Mouse (Mus musculus) liver, embryonic 14.5 days (tissue): ENCODE measurements around the gene Fbxo34. TPM values are rescaled to one million over a fixed set of nuclear protein-coding genes. Genes with fewer than 3 reads are reported as not detected.

Source experiments
- ATAC-seq: fragments of 200-750 bp; cut with Nextera tagmentation; 2 replicates; pipeline ENCODE4 v1.8.0; 2017; ENCODE audit warnings: moderate number of reproducible peaks, mild to moderate bottlenecking, moderate library complexity; ENCODE audit not compliant: insufficient read depth
- DNase-seq, 3 experiments: peaks; one replicate each; pipeline ENCODE4 v3.0.0-alpha.2; 2012 to 2013; ENCODE audit warnings: low read depth in 3 of 3, low spot score in 3 of 3
- H3K27ac ChIP-seq: fragments of 300-500 bp; sonication (generic); 2 replicates; pipeline ENCODE4 v1.5.1; 2014; ENCODE audit warnings: moderate library complexity, mild to moderate bottlenecking, control low read depth, inconsistent platforms
- H3K27me3 ChIP-seq: fragments of 300-500 bp; sonication (generic); 2 replicates; pipeline ENCODE4 v1.6.1; 2014; ENCODE audit warnings: mild to moderate bottlenecking, low read length, moderate library complexity; ENCODE audit not compliant: control insufficient read depth, insufficient read depth
- H3K36me3 ChIP-seq: fragments of 300-500 bp; sonication (generic); replicated peaks from 2 replicates; pipeline ENCODE4 v1.6.1; 2014; ENCODE audit warnings: low read depth; ENCODE audit not compliant: control insufficient read depth, insufficient read depth
- H3K4me1 ChIP-seq, 2 experiments: fragments of 200-500 bp in 1 of 2; fragments of 300-500 bp in 1 of 2; sonication (generic) in 1 of 2; replicated peaks; 2 replicates each; pipeline ENCODE4 v1.6.1; 2012 to 2014; ENCODE audit warnings: antibody characterized with exemption in 1 of 2, inconsistent platforms in 1 of 2, low read length in 1 of 2; ENCODE audit not compliant: control insufficient read depth in 2 of 2, insufficient read depth in 2 of 2
- H3K4me2 ChIP-seq: fragments of 300-500 bp; sonication (generic); 2 replicates; pipeline ENCODE4 v1.6.1; 2014; ENCODE audit warnings: low read depth, mild to moderate bottlenecking, control low read depth, moderate library complexity
- H3K4me3 ChIP-seq, 2 experiments: fragments of 200-500 bp in 1 of 2; fragments of 300-500 bp in 1 of 2; sonication (generic) in 1 of 2; 2 replicates each; pipeline ENCODE4 v1.5.1; 2012 to 2014; ENCODE audit warnings: low read depth in 2 of 2, low read length in 2 of 2, mild to moderate bottlenecking in 2 of 2, control low read depth in 1 of 2, inconsistent platforms in 1 of 2, moderate library complexity in 1 of 2; ENCODE audit not compliant: insufficient read depth in 1 of 2
- H3K9ac ChIP-seq: fragments of 300-500 bp; sonication (generic); replicated peaks from 2 replicates; pipeline ENCODE4 v1.6.1; 2014; ENCODE audit warnings: mild to moderate bottlenecking, control low read depth, moderate library complexity
- H3K9me3 ChIP-seq: fragments of 300-500 bp; sonication (generic); 2 replicates; pipeline ENCODE4 v1.6.1; 2016; ENCODE audit warnings: low read length, mixed read lengths; ENCODE audit not compliant: control insufficient read depth
- CTCF ChIP-seq: IDR thresholded peaks from 2 replicates; pipeline ENCODE4 v1.5.1; 2016; ENCODE audit warnings: antibody characterized with exemption, low read depth, control low read depth
- EP300 ChIP-seq: IDR thresholded peaks from 2 replicates; pipeline ENCODE4 v1.6.1; 2016; ENCODE audit warnings: antibody characterized with exemption, low read depth
- WGBS: fragments of 180-500 bp; shearing (Covaris S2); extraction: QIAGEN DNeasy Blood & Tissue Kit; methylation state at CpG from one replicate; pipeline ENCODE4 v1.1.7; 2014; ENCODE audit not compliant: insufficient replicate concordance; 5-methylcytosine and 5-hydroxymethylcytosine counted together
- polyA plus RNA-seq, 2 experiments: library from polyadenylated mRNA; depleted of rRNA in 1 of 2; stranded (reverse) in 1 of 2; unstranded in 1 of 2; fragments of >200 nt; fragmentation: Nextera tagmentation in 1 of 2; extraction: Ambion mirVana in 1 of 2; gene quantifications; 2 replicates each; pipeline versions ENCODE4 v1.2.1 to v1.2.3; 2012 to 2014

Gene Fbxo34
- polyA plus RNA-seq, 2 experiments, result 24.4 to 33.4 TPM

- Histone ChIP-seq H3K9ac (no peak overlapping the region), H3K36me3 (no peaks in the 10 kb centered on the region), H3K4me2 (no peak overlapping the region), H3K9me3 (no peaks in the 10 kb centered on the region), H3K27ac (no peak overlapping the region), H3K4me1 (peaks cover 0 to 12% of the 10 kb centered on the region in 2 experiments; a peak in 3 of 4 replicates), H3K4me3 (no peak overlapping the region), H3K27me3 (no peaks in the 10 kb centered on the region; the same call in 1 of the 2 replicates)
- WGBS, result 50% methylated on average over 8 of the region's 8 CpGs
- DNase-seq (no peak), ATAC-seq (peak; percentile 43; the same call in 1 of the 2 replicates)
- no peak for TF ChIP-seq EP300
- TF ChIP-seq CTCF, result no peak
Measured at GRCm38 (mm10) chr14:47461997-47462396, 11.8 kb downstream of the Fbxo34 start.

GRCm38 (mm10) chr14:47462453-47462852, 12.2 kb downstream of the Fbxo34 start:
- Histone ChIP-seq H3K9ac (no peak overlapping the region), H3K4me1 (peaks cover 0 to 12% of the 10 kb centered on the region in 2 experiments; a peak in 3 of 4 replicates), H3K4me3 (no peak overlapping the region), H3K27ac (no peak overlapping the region), H3K9me3 (no peaks in the 10 kb centered on the region), H3K4me2 (no peak overlapping the region), H3K27me3 (no peaks in the 10 kb centered on the region; the same call in 1 of the 2 replicates), H3K36me3 (no peaks in the 10 kb centered on the region)
- WGBS, result 65% methylated on average over 4 of the region's 4 CpGs
- no peak for ATAC-seq
- DNase-seq, result no peak
- TF ChIP-seq EP300, result no peak
- TF ChIP-seq CTCF, result no peak

GRCm38 (mm10) chr14:47462877-47463460, 12.7 kb downstream of the Fbxo34 start:
- H3K9me3 ChIP-seq, result no peaks in the 10 kb centered on the region
- 50% methylated on average over 9 of the region's 9 CpGs for WGBS
- H3K4me1 ChIP-seq, result peaks cover 0 to 12% of the 10 kb centered on the region in 2 experiments; a peak in 3 of 4 replicates
- H3K27me3 ChIP-seq, result no peaks in the 10 kb centered on the region; the same call in 1 of the 2 replicates
- ATAC-seq (no peak), DNase-seq (no peak)
- H3K36me3 ChIP-seq, result no peaks in the 10 kb centered on the region
- no peak overlapping the region for H3K4me2 ChIP-seq
- no peak overlapping the region for H3K9ac ChIP-seq
- TF ChIP-seq CTCF (no peak), EP300 (no peak)
- H3K27ac ChIP-seq, result no peak overlapping the region
- no peak overlapping the region for H3K4me3 ChIP-seq

GRCm38 (mm10) chr14:47464426-47464825, 14.2 kb downstream of the Fbxo34 start:
- no peaks in the 10 kb centered on the region; the same call in 1 of the 2 replicates for H3K27me3 ChIP-seq
- H3K36me3 ChIP-seq, result no peaks in the 10 kb centered on the region
- H3K4me1 ChIP-seq, result peaks cover 0 to 12% of the 10 kb centered on the region in 2 experiments; a peak in 3 of 4 replicates
- no peak overlapping the region for H3K9ac ChIP-seq
- 62% methylated on average over 10 of the region's 10 CpGs for WGBS
- ATAC-seq (no peak), DNase-seq (no peak)
- TF ChIP-seq EP300 (no peak), CTCF (no peak)
- H3K27ac ChIP-seq, result no peak overlapping the region
- H3K4me2 ChIP-seq, result no peak overlapping the region
- H3K9me3 ChIP-seq, result no peaks in the 10 kb centered on the region
- no peak overlapping the region for H3K4me3 ChIP-seq

GRCm38 (mm10) chr14:47465468-47466175, 15.4 kb downstream of the Fbxo34 start:
- no peaks in the 10 kb centered on the region for H3K9me3 ChIP-seq
- peak; percentile 33; the same call in 1 of the 2 replicates for ATAC-seq
- H3K4me2 ChIP-seq, result no peak overlapping the region
- no peak overlapping the region for H3K4me3 ChIP-seq
- WGBS, result 32% methylated on average over 7 of the region's 7 CpGs
- H3K4me1 ChIP-seq, result peaks cover 0 to 8% of the 10 kb centered on the region in 2 experiments; a peak in 3 of 4 replicates
- no peak overlapping the region for H3K27ac ChIP-seq
- H3K9ac ChIP-seq, result no peak overlapping the region
- no peak for TF ChIP-seq EP300
- TF ChIP-seq CTCF, result no peak
- no peak for DNase-seq
- H3K27me3 ChIP-seq, result no peaks in the 10 kb centered on the region; the same call in 1 of the 2 replicates
- H3K36me3 ChIP-seq, result no peaks in the 10 kb centered on the region
